Mouse (Mus musculus) neural tube, embryonic 13.5 days (tissue): Measurements from ENCODE around the gene Gm49369. TPM values are rescaled to one million over a fixed set of nuclear protein-coding genes. Genes with fewer than 3 reads are reported as not detected.

Source experiments
- ATAC-seq: fragments of 200-750 bp; cut with Nextera tagmentation; 2 replicates; pipeline ENCODE4 v1.8.0; 2017; ENCODE audit warnings: low read depth, mild to moderate bottlenecking, moderate TSS enrichment, moderate library complexity
- H3K27ac ChIP-seq: fragments of 300-500 bp; sonication (generic); replicated peaks from 2 replicates; pipeline ENCODE4 v1.5.1; 2015; ENCODE audit warnings: moderate library complexity, mild to moderate bottlenecking, inconsistent platforms
- H3K27me3 ChIP-seq: fragments of 300-500 bp; sonication (generic); 2 replicates; pipeline ENCODE4 v1.6.1; 2015; ENCODE audit warnings: mild to moderate bottlenecking, inconsistent platforms
- H3K36me3 ChIP-seq: fragments of 300-500 bp; sonication (generic); 2 replicates; pipeline ENCODE4 v1.6.1; 2015; ENCODE audit warnings: mild to moderate bottlenecking, inconsistent platforms
- H3K4me1 ChIP-seq: fragments of 300-500 bp; sonication (generic); replicated peaks from 2 replicates; pipeline ENCODE4 v1.6.1; 2015; ENCODE audit warnings: inconsistent platforms
- H3K4me2 ChIP-seq: fragments of 300-500 bp; sonication (generic); 2 replicates; pipeline ENCODE4 v1.6.1; 2015; ENCODE audit warnings: inconsistent platforms, mild to moderate bottlenecking, moderate library complexity
- H3K4me3 ChIP-seq: fragments of 300-500 bp; sonication (generic); 2 replicates; pipeline ENCODE4 v1.5.1; 2015; ENCODE audit warnings: mild to moderate bottlenecking, inconsistent platforms
- H3K9ac ChIP-seq: fragments of 300-500 bp; sonication (generic); 2 replicates; pipeline ENCODE4 v1.6.1; 2015; ENCODE audit warnings: moderate library complexity, mild to moderate bottlenecking, inconsistent platforms
- H3K9me3 ChIP-seq: fragments of 300-500 bp; sonication (generic); 2 replicates; pipeline ENCODE4 v1.6.1; 2016; ENCODE audit warnings: inconsistent platforms
- WGBS: fragments of 180-500 bp; shearing (Covaris S2); methylation state at CpG from one replicate; pipeline ENCODE4 v1.1.7; 2015; 5-methylcytosine and 5-hydroxymethylcytosine counted together
- polyA plus RNA-seq: library from polyadenylated mRNA; unstranded; fragments of >200 nt; fragmentation: Nextera tagmentation; extraction: Ambion mirVana; gene quantifications from 2 replicates; pipeline ENCODE4 v1.2.1, GENCODE M21; 2015

Gene Gm49369
- polyA plus RNA-seq, 1 experiment from 2014 or later = 1.9 TPM

DNA sequence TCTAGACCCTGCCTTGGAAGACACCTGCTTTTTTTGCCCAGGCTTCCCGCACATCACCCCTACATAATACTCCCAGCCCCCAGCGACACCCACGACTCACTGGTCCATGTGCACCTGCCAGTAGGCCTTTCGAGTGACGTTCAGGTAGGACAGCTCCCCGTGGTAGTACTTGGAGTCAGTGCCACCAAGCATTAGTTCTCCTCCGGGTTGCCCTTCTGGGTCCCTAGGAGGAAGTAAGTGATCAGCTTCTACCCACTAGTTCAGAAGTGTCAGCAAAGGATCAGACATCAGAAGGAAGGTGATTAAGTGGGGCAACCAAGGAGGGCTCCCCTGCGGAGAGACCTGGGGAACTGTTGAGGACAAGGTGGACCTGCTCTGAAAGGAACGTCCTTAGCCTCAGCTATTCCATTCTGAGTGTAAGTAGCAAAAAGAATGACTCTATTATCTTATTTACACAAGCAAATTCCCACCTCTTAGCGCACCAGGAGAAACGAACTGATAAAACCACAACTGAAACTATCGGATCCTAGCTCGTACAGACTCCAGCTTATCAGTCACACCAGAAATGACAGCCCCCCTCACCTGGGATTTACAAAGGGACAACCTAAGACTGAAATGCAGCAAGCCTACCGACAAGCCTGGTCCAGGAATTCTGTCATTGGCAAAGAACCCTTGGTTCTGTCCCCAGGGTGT lies 5.1 kb downstream of the Gm49369 start:
- peaks cover 24% of the 10 kb centered on the region for H3K27me3 ChIP-seq
- WGBS = 93% methylated on average over 14 of the region's 14 CpGs
- peaks cover 79% of the 10 kb centered on the region for H3K36me3 ChIP-seq
- H3K27ac ChIP-seq = no peak overlapping the region
- no peak overlapping the region for H3K4me3 ChIP-seq
- H3K4me1 ChIP-seq = peaks cover 2% of the 10 kb centered on the region; the same call in 1 of the 2 replicates
- H3K9me3 ChIP-seq = no peaks in the 10 kb centered on the region
- ATAC-seq = no peak
- no peak overlapping the region for H3K4me2 ChIP-seq
- no peak overlapping the region for H3K9ac ChIP-seq

GRCm38 (mm10) chr7:142376096-142376495 lies 6.4 kb downstream of the Gm49369 start:
- no peak overlapping the region for H3K27ac ChIP-seq
- ATAC-seq = no peak
- H3K9me3 ChIP-seq = no peaks in the 10 kb centered on the region
- H3K9ac ChIP-seq = no peak overlapping the region
- H3K27me3 ChIP-seq = peaks cover 37% of the 10 kb centered on the region
- peaks cover 66% of the 10 kb centered on the region for H3K36me3 ChIP-seq
- 81% methylated on average over 4 of the region's 4 CpGs for WGBS
- peaks cover 10% of the 10 kb centered on the region; the same call in 1 of the 2 replicates for H3K4me1 ChIP-seq
- H3K4me2 ChIP-seq = no peak overlapping the region
- H3K4me3 ChIP-seq = no peak overlapping the region

GRCm38 (mm10) chr7:142375261-142375724 lies 7.2 kb downstream of the Gm49369 start:
- 86% methylated on average over 6 of the region's 6 CpGs for WGBS
- peaks cover 10% of the 10 kb centered on the region; the same call in 1 of the 2 replicates for H3K4me1 ChIP-seq
- H3K27me3 ChIP-seq = peaks cover 45% of the 10 kb centered on the region
- H3K36me3 ChIP-seq = peaks cover 58% of the 10 kb centered on the region
- H3K27ac ChIP-seq = no peak overlapping the region
- ATAC-seq = no peak
- H3K9ac ChIP-seq = no peak overlapping the region
- H3K4me2 ChIP-seq = no peak overlapping the region
- H3K4me3 ChIP-seq = no peak overlapping the region
- no peaks in the 10 kb centered on the region for H3K9me3 ChIP-seq

GRCm38 (mm10) chr7:142374413-142375015 lies 8.0 kb downstream of the Gm49369 start:
- Histone ChIP-seq H3K36me3 (peaks cover 50% of the 10 kb centered on the region), H3K4me3 (no peak overlapping the region), H3K9ac (no peak overlapping the region), H3K27me3 (peaks cover 53% of the 10 kb centered on the region), H3K27ac (no peak overlapping the region), H3K4me2 (no peak overlapping the region), H3K4me1 (peaks cover 10% of the 10 kb centered on the region; the same call in 1 of the 2 replicates), H3K9me3 (no peaks in the 10 kb centered on the region)
- ATAC-seq = no peak
- 93% methylated on average over 5 of the region's 5 CpGs for WGBS

- Histone ChIP-seq H3K36me3 (peaks cover 44% of the 10 kb centered on the region), H3K9ac (no peak within 1 kb of the TSS), H3K27me3 (peaks cover 59% of the 10 kb centered on the region), H3K9me3 (no peaks in the 10 kb centered on the region), H3K27ac (no peak within 1 kb of the TSS), H3K4me2 (peak within 1 kb of the TSS; percentile 61), H3K4me3 (no peak within 1 kb of the TSS), H3K4me1 (peaks cover 10% of the 10 kb centered on the region; the same call in 1 of the 2 replicates)
- 72% methylated on average over 8 of the region's 8 CpGs for WGBS
- no peak for ATAC-seq
Observed at GRCm38 (mm10) chr7:142373641-142374412, 8.6 kb downstream of the Gm49369 start, which contains the start of gene Ifitm10. Gene Ifitm10, minus strand, starts transcription at chr7:142373753.

DNA sequence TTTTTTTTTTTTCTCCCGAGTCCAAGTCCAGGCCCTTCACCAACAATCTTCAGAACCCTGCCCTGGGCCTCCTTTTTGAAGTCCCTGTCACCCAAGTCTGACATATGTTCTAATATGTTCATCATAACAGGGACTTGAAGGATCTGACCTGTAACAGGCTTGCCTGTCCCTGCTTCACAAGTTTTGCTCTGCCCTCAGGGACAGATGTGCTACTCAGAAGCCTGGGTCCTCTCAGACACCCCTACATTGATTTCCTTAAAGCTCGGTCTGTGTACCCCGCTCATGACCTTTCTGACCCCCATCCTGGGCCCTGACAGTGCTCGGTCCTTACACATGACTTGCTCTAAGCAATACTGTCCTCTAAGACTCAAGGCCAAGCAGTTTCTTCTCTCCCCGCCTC lies 9.4 kb downstream of the Gm49369 start:
- Histone ChIP-seq H3K4me1 (peaks cover 10% of the 10 kb centered on the region; the same call in 1 of the 2 replicates), H3K4me2 (no peak overlapping the region), H3K36me3 (peaks cover 36% of the 10 kb centered on the region), H3K27me3 (peaks cover 63% of the 10 kb centered on the region), H3K27ac (no peak overlapping the region), H3K9me3 (no peaks in the 10 kb centered on the region), H3K9ac (no peak overlapping the region), H3K4me3 (no peak overlapping the region)
- ATAC-seq = no peak
- WGBS = 78% methylated on average over 5 of the region's 5 CpGs

- Histone ChIP-seq H3K27me3 (peaks cover 67% of the 10 kb centered on the region), H3K27ac (no peak overlapping the region), H3K4me1 (peaks cover 10% of the 10 kb centered on the region; the same call in 1 of the 2 replicates), H3K9me3 (no peaks in the 10 kb centered on the region), H3K4me2 (peak overlapping the region; percentile 61), H3K4me3 (peak overlapping the region; percentile 38), H3K9ac (peak overlapping the region; percentile 52), H3K36me3 (peaks cover 25% of the 10 kb centered on the region)
- 2% methylated on average over 64 of the region's 64 CpGs for WGBS
- peak; percentile 48; the same call in 1 of the 2 replicates for ATAC-seq
Observed at GRCm38 (mm10) chr7:142371768-142372661, 10.5 kb downstream of the Gm49369 start.

- H3K4me3 ChIP-seq = peak overlapping the region; percentile 38
- H3K4me1 ChIP-seq = peaks cover 10% of the 10 kb centered on the region; the same call in 1 of the 2 replicates
- H3K36me3 ChIP-seq = peaks cover 19% of the 10 kb centered on the region
- no peak overlapping the region for H3K9ac ChIP-seq
- peak overlapping the region; percentile 61 for H3K4me2 ChIP-seq
- H3K9me3 ChIP-seq = no peaks in the 10 kb centered on the region
- WGBS = 27% methylated on average over 11 of the region's 11 CpGs
- peaks cover 67% of the 10 kb centered on the region for H3K27me3 ChIP-seq
- no peak overlapping the region for H3K27ac ChIP-seq
- ATAC-seq = no peak
Observed at GRCm38 (mm10) chr7:142371398-142371767, 11.1 kb downstream of the Gm49369 start.

GRCm38 (mm10) chr7:142370937-142371336 lies 11.5 kb downstream of the Gm49369 start:
- H3K9me3 ChIP-seq = no peaks in the 10 kb centered on the region
- no peak overlapping the region for H3K27ac ChIP-seq
- H3K4me2 ChIP-seq = no peak overlapping the region
- H3K4me1 ChIP-seq = peaks cover 10% of the 10 kb centered on the region; the same call in 1 of the 2 replicates
- peaks cover 15% of the 10 kb centered on the region for H3K36me3 ChIP-seq
- 83% methylated on average over 18 of the region's 18 CpGs for WGBS
- no peak overlapping the region for H3K9ac ChIP-seq
- peaks cover 67% of the 10 kb centered on the region for H3K27me3 ChIP-seq
- no peak overlapping the region for H3K4me3 ChIP-seq
- no peak for ATAC-seq

- Histone ChIP-seq H3K27ac (no peak overlapping the region), H3K27me3 (peaks cover 66% of the 10 kb centered on the region), H3K4me1 (peaks cover 10% of the 10 kb centered on the region; the same call in 1 of the 2 replicates), H3K9ac (no peak overlapping the region), H3K36me3 (peaks cover 3% of the 10 kb centered on the region; the same call in 1 of the 2 replicates), H3K4me2 (no peak overlapping the region), H3K4me3 (no peak overlapping the region), H3K9me3 (no peaks in the 10 kb centered on the region)
- 68% methylated on average over 6 of the region's 6 CpGs for WGBS
- ATAC-seq = no peak
Observed at GRCm38 (mm10) chr7:142369820-142370219, 12.6 kb downstream of the Gm49369 start.

DNA sequence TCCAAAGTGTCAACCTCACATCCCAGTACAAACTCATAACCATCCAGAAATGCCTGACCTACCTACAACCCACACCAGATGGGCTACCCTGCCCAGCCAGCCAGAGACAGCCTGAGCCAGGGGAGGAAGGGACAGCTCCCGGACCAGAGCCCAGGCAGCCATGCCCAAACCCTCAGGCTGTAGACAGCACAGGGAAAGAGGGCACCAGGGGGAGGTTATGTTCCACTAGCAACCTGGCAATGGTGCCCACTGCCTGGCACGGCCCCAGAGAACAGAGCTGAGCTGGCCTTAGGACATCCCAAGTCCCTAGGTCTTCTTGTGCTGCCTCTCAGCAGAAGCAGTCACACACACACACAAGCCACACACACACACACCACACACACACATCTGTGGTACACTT lies 13.6 kb downstream of the Gm49369 start:
- no peak for ATAC-seq
- H3K27me3 ChIP-seq = peaks cover 57% of the 10 kb centered on the region
- peaks cover 10% of the 10 kb centered on the region; the same call in 1 of the 2 replicates for H3K4me1 ChIP-seq
- no peaks in the 10 kb centered on the region for H3K9me3 ChIP-seq
- 80% methylated on average over 2 of the region's 2 CpGs for WGBS
- no peak overlapping the region for H3K27ac ChIP-seq
- no peaks in the 10 kb centered on the region for H3K36me3 ChIP-seq
- H3K9ac ChIP-seq = no peak overlapping the region
- no peak overlapping the region for H3K4me3 ChIP-seq
- H3K4me2 ChIP-seq = no peak overlapping the region
